Mouse (Mus musculus) gastrocnemius, postnatal 25 days (tissue): ENCODE measurements around the gene Gm20388. TPM values are rescaled to one million over a fixed set of nuclear protein-coding genes. Genes with fewer than 3 reads are reported as not detected.

ENCODE experiments used
- DNase-seq: peaks from one replicate; pipeline ENCODE4 v3.0.0; 2022
- total RNA-seq, 2 experiments: library from RNA; stranded (reverse); gene quantifications; 1 replicate in 1 of 2; 2 replicates in 1 of 2; pipeline ENCODE4 v1.2.3; 2021

Gene Gm20388
- total RNA-seq, 2 experiments from 2014 or later, result 6.7 TPM; not detected in 1

- no peak for DNase-seq
Measured at GRCm38 (mm10) chr8:120843084-120843483, 932.4 kb downstream of the Gm20388 start.

DNA sequence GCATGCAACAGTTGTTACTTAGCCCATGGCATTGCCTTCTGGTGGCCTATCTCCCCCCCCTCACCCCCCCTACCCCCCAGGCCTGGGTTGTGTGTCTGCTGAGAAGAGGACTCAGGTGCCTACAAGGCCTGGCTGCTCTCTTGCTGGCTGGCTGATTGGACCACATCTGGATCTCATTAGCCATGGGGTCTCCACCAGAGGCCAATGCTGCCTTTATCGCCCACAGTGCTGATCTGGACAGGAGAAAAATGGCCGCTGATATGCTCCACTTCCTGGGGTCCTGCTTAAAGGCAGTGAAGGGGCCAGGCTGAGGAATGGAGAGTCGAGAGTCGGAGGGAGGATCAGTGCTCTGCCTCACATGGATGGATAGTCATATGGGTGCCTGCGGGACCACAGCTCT is 935.4 kb downstream of the Gm20388 start:
- DNase-seq, result no peak

DNA sequence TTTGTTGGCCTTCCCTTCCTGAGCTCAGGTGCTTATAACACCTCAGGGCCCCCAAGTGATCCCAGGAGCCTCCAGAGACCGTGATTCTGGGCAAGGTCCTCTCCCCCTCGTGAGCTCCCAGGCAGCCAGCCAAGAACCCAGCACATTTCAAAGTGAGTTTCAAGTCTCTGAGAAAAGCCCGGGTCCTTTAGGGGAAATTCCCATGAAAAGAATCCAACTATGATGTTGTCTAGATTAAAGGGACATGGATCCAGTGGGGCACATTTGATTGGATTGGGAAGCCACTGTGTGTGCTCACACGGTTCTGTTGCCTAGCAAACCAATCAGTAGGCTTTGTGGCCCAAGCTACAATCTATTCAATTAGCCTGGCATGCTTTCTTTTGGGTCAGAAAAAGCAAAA is 936.6 kb downstream of the Gm20388 start:
- no peak for DNase-seq

- DNase-seq, result no peak
Measured at GRCm38 (mm10) chr8:120847735-120848134, 937.1 kb downstream of the Gm20388 start.

DNA sequence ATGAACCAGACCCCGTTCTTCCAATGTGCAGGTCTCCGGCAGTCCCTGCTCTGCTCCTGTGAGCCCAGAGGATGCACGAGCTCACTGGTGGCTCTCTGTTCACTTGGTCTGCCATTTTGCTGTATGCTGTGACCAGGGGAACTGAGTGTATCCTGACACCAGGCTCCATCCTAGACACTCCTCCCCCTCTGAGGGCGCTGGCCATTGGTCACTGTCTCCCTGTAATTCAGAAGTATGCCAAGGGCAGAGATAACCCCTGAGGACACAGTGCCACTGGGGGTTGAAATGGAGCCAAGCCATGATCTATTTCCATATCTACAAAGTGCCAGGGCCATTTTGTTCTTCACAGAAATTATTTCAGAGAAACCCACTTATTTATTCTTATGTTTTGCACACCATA is 937.8 kb downstream of the Gm20388 start:
- DNase-seq, result no peak

GRCm38 (mm10) chr8:120851411-120851810 is 940.8 kb downstream of the Gm20388 start:
- no peak for DNase-seq

GRCm38 (mm10) chr8:120859881-120860280 is 949.2 kb downstream of the Gm20388 start:
- DNase-seq, result no peak

DNA sequence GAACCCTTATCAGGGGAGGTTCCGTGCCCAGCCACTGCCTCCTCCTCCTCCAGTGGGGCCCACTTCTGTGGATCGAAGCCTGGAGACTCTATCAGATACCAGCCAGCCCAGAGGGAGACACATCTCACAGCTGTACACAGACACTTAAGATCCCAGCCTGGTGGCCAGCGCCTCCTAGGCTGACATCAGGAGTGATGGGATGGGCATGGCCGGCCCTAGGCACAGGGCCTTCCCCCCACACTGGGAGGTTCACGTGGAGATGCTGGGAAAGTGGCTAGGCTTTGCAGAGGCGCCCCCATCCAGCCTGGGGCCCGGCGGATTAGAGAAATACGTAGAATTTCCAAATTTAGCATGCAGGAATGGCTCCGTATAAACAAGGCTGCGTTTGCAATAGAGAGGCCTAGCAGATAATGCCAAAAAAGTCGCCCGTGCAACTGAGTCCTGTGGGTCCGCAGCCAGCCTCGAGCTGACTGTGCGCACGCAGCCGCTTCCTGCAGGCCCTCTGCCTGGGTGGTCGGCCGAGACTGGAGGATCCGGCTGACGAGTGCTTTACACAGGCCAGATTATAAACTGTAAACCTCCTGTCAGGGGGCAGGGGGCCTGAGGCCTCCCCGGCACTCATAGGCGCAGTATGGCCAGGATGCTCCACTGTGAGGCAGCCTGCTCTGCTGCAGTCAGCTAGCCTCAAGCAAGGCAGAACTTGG is 949.9 kb downstream of the Gm20388 start:
- no peak for DNase-seq

GRCm38 (mm10) chr8:120863683-120864082 is 953.0 kb downstream of the Gm20388 start:
- DNase-seq, result no peak

GRCm38 (mm10) chr8:120867386-120867785 is 956.7 kb downstream of the Gm20388 start:
- DNase-seq, result no peak

GRCm38 (mm10) chr8:120872661-120873060 is 962.0 kb downstream of the Gm20388 start:
- no peak for DNase-seq

DNA sequence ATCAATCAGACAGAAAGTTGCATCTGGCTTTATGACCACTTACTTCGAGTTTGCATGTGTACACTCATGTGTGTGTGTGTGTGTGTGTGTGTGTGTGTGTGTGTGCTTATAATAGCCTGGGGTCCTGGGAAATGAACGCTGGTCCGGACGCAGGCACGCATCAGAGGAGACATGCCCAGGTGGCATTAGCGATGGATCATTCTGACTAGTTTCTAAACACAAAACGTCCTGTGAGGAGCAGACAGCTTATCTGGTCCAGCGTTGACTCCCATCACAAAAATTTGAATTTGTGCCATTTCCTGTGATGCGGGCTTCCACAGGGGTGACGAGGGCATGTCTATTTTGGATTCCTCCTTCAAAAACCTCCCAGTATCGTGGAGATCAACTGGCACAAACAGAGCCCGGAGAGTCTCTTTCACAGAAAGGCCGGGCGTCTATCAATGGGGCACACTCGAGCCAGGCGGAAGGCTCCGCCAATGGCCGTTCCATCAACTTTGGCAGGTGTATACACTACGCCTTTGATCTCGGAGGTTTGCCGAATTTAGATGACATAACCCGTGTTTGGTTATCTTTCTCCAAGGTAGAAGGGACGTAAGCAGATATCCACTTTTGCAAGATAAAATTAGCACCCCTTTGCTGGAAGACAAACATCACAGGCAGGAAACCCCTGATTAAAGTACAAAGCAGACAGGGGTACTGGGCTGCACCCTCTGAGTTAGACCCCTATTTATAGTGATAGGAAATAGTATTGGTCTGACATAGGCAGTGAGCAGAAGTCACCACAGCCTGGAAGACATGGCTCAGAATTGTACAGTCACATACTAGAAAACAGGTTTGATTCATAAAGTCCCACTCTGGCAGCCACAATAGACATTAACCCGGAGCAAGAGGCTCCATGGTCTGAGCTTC is 965.6 kb downstream of the Gm20388 start:
- no peak for DNase-seq

DNA sequence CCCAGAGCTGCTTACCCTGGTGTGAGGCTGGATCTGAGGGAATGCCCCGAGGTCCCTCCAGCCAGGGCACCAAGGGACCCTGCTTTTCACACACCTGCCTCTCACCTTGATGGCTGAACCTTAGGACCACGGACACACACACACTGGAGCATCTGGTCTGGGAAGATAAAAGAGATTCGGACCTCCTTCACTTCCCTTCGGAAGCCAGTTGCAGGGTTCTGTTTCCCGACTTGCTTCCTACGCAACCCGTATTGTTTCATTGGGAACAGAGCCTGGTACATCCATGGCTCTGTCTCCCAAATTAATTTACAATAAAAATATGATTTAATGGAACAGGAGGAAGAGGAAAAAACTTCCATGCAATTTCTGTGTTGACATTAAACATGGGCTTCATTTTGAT is 966.4 kb downstream of the Gm20388 start:
- no peak for DNase-seq

DNA sequence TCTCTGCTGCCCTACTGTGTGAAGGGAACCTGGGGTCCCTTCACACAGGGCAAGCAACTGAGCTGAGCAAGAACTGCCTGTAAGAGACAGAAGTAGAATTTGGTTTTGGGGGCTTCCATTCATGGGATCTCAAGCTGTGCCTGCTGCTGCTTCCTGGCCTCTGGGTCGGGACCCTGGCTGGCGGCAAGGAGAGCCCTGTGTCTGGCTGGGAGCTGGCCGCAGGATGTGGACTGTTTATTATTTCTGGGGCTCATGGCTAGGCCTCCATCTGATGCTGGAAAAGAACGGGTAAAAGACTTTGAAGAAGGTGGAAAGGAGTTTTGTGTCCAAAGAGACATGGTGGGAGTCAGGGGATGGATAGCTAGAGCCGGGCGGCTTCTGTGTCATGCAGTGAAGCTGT is 969.3 kb downstream of the Gm20388 start:
- no peak for DNase-seq

GRCm38 (mm10) chr8:120881634-120882033 is 971.0 kb downstream of the Gm20388 start:
- no peak for DNase-seq

DNA sequence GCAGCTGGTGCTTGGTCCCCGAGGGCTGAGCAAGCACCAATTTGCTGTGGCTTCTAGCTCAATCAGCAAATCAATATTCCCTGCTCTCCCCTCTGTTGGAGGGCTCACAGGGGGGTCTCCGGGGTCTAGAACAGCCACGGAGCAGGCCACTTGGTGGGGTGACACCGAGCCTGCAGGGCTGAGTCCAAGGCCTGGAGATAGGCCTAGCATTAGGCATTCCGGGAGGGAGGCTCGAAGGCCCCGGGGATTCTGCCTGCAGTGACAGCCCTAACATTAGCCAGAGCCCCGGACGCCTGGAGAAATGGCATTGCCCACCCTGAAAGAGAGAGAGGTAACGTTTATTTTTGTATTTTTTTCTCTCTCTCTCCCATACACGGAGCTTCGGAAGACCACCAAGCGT is 972.0 kb downstream of the Gm20388 start:
- no peak for DNase-seq

GRCm38 (mm10) chr8:120883369-120883768 is 972.7 kb downstream of the Gm20388 start:
- no peak for DNase-seq

GRCm38 (mm10) chr8:120883853-120884252 is 973.2 kb downstream of the Gm20388 start:
- DNase-seq, result no peak

DNA sequence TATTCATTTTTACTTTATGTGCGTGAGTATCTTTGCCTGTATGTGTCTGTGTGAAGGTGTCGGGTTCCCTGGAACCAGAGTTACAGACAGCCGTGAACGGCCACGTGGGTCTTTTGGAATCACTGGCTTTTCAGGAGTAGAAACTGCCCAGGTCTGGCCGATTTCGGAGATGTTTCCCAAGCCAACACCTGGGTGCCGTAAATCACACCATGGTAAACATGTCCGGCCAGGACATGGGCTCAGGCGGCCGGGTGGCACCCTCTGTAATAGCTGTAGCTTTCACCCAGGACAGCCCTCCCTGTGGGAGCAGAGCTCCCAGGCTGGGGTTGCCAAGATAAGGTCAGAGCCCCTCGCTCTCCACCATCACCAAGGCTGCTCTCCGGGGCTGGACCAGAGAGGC is 974.2 kb downstream of the Gm20388 start:
- DNase-seq, result no peak

DNA sequence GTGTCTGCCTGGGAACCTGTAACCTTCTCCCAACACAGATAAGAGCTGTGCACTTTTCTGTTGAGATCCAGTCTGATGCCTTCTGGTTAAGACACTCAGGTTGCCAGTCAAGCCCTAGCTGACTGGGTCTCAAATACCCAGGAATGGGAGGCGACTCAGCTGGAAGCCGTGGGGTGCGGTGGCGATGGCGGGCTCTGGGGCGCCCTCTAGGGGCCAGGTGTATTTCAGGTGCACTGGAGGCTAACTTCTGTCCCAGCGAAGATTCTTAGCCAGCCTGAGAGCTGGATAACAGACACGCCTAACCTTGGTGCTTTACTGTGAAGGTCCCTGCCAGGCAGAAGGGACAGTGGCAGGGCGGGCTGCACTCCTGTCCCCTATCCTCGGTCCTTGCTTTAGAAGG is 976.6 kb downstream of the Gm20388 start:
- DNase-seq, result no peak

GRCm38 (mm10) chr8:120888005-120888404 is 977.4 kb downstream of the Gm20388 start:
- no peak for DNase-seq

DNA sequence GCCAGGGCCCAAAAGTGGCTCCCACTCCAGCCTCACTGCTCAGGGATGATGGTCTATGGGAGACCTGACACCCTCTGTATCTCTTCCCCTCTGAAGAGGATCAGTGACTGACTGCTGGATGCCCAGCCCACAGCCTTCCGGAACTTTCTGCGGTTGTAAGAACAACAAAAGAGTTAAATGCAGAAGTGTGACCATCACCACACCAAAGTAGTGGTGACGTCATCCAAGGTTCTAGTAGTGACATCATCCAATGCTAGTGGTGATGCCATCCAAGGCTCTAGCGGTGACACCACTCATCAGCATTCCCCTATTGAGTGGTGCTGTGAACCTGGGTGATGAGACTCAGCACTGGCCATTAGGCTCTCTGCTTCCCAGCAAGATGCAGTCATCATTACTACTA is 978.5 kb downstream of the Gm20388 start:
- DNase-seq, result no peak

DNA sequence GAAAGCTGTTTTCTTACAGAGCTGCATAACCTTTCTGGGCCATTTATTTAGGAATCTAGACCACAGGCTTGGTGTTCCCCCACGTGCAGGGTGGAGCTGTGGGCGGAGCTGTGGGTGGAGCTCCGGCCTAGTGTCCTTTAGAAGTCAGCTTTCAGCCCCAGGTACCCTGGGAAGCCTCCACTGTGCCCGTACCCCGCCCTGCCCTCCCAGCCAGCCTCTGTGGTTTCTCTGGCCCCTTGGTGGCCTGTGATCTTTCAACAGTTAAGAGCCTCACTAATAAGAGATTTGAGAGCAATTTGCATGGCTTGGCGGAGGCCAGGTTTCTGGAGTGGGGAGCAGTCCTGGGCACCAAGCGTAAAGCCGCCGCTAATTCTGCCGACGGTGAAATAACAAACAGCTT is 979.4 kb downstream of the Gm20388 start:
- DNase-seq, result no peak

DNA sequence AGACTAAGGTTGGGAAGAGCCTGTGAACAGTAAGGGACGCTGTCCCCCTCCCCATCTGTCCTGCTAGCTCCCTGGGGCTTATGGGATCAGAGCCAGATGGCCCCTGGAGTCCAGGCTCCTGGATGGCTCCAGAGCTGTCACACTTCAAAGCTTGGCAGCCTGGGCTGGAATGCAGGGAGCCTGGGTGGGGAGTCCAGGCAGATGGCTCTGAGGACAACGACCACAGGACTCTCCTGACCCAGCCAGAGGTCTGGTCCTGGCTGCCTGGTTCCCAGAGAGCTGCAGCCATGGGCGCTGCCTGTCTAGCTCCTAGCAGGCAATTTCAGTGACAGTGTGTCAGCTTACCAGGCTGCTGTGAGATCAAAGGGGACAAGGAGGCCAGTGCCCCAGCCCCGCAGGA is 984.4 kb downstream of the Gm20388 start:
- no peak for DNase-seq
